Mouse (Mus musculus): ENCODE data around the gene Boc. TPM values are rescaled to one million over a fixed set of nuclear protein-coding genes. Genes with fewer than 3 reads are reported as not detected.
A peak's percentile ranks its signal among the peaks of the same experiment; 100 is the strongest.

Gene Boc
- polyA plus RNA-seq, 1 experiment from 2014 or later = 27.3 TPM

DNA sequence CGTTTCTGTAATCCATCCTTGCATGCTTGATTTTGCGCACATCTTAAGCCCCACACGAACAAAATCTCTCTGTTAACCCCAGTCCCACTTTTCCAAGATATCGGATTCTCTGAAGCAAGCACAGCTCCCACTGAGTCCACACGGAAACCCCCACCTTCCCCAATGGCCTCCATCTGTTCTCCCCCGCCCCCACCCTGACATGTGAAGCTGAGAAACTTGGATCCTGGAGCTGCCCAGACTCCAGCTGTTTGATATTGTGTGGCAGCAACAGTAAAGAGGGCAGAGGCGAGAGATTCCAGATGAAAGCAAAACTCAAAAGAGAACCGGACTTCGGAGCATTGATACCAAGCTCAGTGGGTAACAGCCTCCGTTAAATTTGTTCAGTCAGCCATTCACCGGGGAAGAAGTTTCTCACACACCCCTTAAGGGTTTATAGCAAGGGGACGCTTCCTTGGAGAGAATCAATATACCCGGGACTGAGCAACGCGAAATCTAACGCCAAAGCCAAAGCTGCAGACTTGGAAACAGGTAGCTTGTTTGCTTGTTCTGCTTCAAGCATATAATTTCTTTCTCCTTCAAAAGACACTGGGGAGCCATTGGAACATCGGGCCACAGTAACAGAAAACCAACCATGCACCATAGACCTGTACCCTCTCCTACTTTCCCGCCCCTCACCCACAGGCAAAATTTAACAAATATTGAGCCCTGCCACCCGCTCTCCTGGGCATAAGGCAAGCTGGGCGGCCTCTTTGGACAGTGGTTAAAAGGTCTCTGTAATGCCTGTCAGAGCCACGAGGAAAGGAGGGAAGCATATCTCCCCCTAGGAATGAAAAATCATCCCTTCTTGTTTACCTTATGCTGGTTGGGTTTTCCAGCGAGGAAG, 6.9 kb upstream of the Boc start:
- Histone ChIP-seq H3K27me3 (no peaks in the 10 kb centered on the region), H3K36me3 (no peaks in the 10 kb centered on the region), H3K4me1 (replicated peaks) (peaks cover 34% of the 10 kb centered on the region), H3K4me3 (replicated peaks) (peak overlapping the region; percentile 27), H3K4me2 (replicated peaks) (peak overlapping the region; percentile 50), H3K27ac (peak overlapping the region; percentile 77), H3K9me3 (no peaks in the 10 kb centered on the region), H3K9ac (replicated peaks) (no peak overlapping the region; the same call in 1 of the 2 replicates)
- ATAC-seq = peak; percentile 77
- 21% methylated on average over 22 of the region's 22 CpGs for WGBS

DNA sequence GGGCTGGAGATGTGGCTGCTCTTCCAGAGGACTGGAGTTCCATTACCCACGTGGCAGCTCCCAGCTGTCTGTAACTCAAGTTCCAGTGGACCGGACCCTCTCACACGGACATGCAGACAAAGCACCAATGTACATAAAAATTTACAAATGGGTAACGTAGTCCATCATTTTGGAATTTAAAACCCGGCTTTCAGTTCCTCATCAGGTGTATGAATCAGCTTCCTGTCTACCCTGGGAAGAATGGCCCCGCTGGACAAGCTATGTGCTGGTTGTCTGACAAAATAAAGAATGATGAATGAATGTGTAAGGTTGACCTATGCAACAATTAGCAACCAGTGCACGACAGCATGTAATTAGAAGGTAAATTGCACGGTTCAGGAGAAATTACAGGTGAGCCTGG, 5.7 kb upstream of the Boc start:
- peaks cover 44% of the 10 kb centered on the region for H3K4me1 ChIP-seq (replicated peaks)
- H3K4me3 ChIP-seq (replicated peaks) = no peak overlapping the region
- WGBS = 71% methylated on average over 8 of the region's 8 CpGs
- no peaks in the 10 kb centered on the region for H3K36me3 ChIP-seq
- H3K9me3 ChIP-seq = no peaks in the 10 kb centered on the region
- H3K9ac ChIP-seq (replicated peaks) = no peak overlapping the region
- H3K27me3 ChIP-seq = no peaks in the 10 kb centered on the region
- H3K27ac ChIP-seq = peak overlapping the region; percentile 68; the same call in 1 of the 2 replicates
- no peak for ATAC-seq
- no peak overlapping the region for H3K4me2 ChIP-seq (replicated peaks)

DNA sequence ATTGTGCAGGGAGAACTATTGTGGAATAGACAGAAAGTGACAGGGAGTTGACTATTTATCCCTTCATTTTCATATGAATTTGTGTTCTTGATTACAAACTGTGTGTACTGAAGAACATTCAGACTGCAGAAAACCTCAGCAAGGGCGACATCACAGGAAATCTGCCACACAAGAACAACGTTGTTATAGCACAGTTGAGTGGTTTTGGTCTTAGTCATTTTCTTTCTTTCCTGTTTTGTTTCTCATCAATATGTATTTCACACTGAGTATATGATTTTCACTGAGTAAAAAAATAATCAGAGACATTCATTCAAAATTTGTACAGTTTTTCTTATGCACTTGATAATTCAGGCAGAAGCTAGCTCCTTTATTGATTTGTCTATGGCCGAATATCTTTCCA, 3.4 kb upstream of the Boc start:
- no peaks in the 10 kb centered on the region for H3K27me3 ChIP-seq
- ATAC-seq = no peak
- H3K27ac ChIP-seq = no peak overlapping the region
- peaks cover 56% of the 10 kb centered on the region for H3K4me1 ChIP-seq (replicated peaks)
- no peak overlapping the region for H3K4me2 ChIP-seq (replicated peaks)
- no peak overlapping the region for H3K4me3 ChIP-seq (replicated peaks)
- H3K9ac ChIP-seq (replicated peaks) = no peak overlapping the region
- H3K36me3 ChIP-seq = no peaks in the 10 kb centered on the region
- WGBS = 66% methylated on average over 3 of the region's 3 CpGs
- H3K9me3 ChIP-seq = no peaks in the 10 kb centered on the region

DNA sequence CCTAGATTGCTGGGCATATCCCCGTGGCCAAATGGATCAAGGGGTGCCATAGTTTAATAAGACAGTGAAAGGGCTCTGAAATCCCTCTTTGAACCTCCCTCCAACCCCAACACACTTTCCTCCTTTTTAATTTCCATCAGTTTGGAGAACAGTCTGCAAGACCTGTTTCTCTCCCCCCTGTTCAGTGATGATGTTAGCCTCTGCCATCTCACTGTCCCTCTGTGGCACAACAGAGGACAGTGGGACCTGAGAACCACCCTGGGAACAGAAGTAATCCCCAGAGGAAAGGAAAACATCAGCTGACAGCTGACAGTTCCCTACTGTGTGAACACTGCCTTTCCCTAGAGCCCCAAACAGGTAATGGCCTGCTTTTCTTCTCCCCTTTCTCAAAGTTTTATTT, 1.5 kb upstream of the Boc start:
- ATAC-seq = no peak
- H3K4me3 ChIP-seq (replicated peaks) = no peak overlapping the region
- no peaks in the 10 kb centered on the region for H3K27me3 ChIP-seq
- 10% methylated on average over 1 of the region's 1 CpGs for WGBS
- peak overlapping the region; percentile 89 for H3K4me2 ChIP-seq (replicated peaks)
- 0 out of 2 replicates have a peak overlapping the region, but pooled peaks have one; percentile 14 for H3K27ac ChIP-seq
- H3K4me1 ChIP-seq (replicated peaks) = peaks cover 60% of the 10 kb centered on the region
- no peak overlapping the region for H3K9ac ChIP-seq (replicated peaks)
- no peaks in the 10 kb centered on the region for H3K9me3 ChIP-seq
- no peaks in the 10 kb centered on the region for H3K36me3 ChIP-seq

DNA sequence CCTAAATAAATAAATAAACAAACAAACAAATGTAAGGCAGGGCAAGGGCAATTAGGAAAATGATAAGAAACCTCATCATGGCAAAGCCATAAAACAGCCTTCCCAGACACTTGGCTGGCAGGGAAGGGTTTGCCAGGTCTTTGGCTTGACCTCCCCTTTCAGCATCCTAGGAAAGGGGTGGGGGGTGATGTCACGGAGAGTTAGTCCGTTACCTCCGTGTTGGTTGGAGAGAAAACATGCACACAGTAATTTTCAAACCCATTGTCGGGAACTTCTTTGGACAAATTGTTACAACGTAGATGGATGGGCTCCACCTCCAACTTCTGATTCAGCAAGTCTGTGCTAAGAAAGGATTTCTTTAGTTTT, 616 bp upstream of the Boc start:
- Histone ChIP-seq H3K4me3 (replicated peaks) (peak overlapping the region; percentile 91), H3K9me3 (no peaks in the 10 kb centered on the region), H3K9ac (replicated peaks) (0 out of 2 replicates have a peak overlapping the region, but pooled peaks have one; percentile 96), H3K36me3 (no peaks in the 10 kb centered on the region), H3K27me3 (no peaks in the 10 kb centered on the region), H3K4me2 (replicated peaks) (peak overlapping the region; percentile 89), H3K4me1 (replicated peaks) (peaks cover 57% of the 10 kb centered on the region), H3K27ac (no peak overlapping the region)
- no peak for ATAC-seq
- WGBS = 4% methylated on average over 5 of the region's 5 CpGs

DNA sequence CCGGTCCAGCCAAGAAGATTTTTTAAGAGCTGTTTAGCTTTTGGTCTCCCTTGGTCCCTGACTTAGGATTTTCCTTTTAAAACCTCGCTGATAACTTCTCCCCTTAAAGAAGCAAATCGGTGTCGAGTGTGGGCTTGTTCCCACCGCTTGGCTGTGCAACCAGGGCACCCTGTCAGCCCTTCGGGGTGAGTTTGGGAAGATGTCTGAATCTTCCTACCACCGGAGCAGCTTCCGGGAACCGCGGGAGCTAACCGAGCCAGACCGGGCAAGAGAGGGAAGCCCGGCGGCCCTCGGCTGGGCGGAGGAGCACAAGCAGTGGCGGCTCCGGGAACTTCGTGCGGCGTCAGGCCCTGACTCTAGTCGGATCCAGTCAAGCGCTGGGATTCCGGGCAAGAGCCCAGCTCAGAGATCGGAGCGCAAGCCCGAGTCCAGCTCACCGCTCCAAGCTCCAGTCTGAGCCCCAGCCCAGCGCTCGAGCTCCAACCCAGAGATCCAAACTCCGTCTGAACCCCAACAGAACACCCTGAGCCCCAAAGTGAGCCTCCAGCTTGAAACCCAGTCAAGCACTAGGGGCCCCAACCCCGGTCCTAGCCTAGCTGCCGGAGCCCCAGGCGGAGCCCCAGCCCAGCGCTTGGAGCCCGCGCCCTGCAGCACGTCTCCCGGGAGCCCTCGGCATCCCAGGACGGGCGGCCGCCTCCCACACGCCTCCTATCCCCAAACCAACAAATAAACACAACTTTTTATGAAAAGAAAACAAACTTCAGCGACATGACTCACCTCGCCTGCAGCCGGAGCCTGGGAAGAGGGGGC, 831 bp downstream of the Boc start:
- H3K27me3 ChIP-seq = no peaks in the 10 kb centered on the region
- no peaks in the 10 kb centered on the region for H3K9me3 ChIP-seq
- peak overlapping the region; percentile 92 for H3K27ac ChIP-seq
- WGBS = under 1% methylated on average over 47 of the region's 47 CpGs
- peak overlapping the region; percentile 91 for H3K4me3 ChIP-seq (replicated peaks)
- peak; percentile 77 for ATAC-seq
- peak overlapping the region; percentile 96 for H3K9ac ChIP-seq (replicated peaks)
- no peaks in the 10 kb centered on the region for H3K36me3 ChIP-seq
- peaks cover 63% of the 10 kb centered on the region for H3K4me1 ChIP-seq (replicated peaks)
- peak overlapping the region; percentile 89 for H3K4me2 ChIP-seq (replicated peaks)

DNA sequence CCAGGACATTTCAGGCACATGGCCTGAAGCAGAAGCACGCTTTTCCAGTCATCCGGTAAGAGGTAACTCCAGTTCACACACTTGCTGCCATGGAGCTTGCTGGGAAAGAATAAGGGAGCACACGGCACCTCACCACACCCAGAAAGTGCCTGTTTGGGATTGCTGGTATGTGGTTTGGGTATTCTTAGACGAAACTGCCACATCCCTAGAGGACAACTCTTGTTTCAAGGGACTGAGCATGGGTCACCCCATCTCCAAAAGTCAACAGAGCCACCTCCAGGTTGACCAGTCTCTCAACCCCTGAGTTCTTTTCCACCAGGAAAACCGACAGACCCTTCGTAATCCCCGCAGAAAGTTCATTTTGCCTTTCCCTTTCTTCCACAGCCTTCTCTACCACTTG, 1.6 kb downstream of the Boc start:
- peaks cover 69% of the 10 kb centered on the region for H3K4me1 ChIP-seq (replicated peaks)
- no peaks in the 10 kb centered on the region for H3K9me3 ChIP-seq
- 13% methylated on average over 7 of the region's 7 CpGs for WGBS
- peak overlapping the region; percentile 92 for H3K27ac ChIP-seq
- H3K9ac ChIP-seq (replicated peaks) = peak overlapping the region; percentile 96
- peak overlapping the region; percentile 89 for H3K4me2 ChIP-seq (replicated peaks)
- no peaks in the 10 kb centered on the region for H3K36me3 ChIP-seq
- H3K27me3 ChIP-seq = no peaks in the 10 kb centered on the region
- ATAC-seq = no peak
- H3K4me3 ChIP-seq (replicated peaks) = peak overlapping the region; percentile 91

DNA sequence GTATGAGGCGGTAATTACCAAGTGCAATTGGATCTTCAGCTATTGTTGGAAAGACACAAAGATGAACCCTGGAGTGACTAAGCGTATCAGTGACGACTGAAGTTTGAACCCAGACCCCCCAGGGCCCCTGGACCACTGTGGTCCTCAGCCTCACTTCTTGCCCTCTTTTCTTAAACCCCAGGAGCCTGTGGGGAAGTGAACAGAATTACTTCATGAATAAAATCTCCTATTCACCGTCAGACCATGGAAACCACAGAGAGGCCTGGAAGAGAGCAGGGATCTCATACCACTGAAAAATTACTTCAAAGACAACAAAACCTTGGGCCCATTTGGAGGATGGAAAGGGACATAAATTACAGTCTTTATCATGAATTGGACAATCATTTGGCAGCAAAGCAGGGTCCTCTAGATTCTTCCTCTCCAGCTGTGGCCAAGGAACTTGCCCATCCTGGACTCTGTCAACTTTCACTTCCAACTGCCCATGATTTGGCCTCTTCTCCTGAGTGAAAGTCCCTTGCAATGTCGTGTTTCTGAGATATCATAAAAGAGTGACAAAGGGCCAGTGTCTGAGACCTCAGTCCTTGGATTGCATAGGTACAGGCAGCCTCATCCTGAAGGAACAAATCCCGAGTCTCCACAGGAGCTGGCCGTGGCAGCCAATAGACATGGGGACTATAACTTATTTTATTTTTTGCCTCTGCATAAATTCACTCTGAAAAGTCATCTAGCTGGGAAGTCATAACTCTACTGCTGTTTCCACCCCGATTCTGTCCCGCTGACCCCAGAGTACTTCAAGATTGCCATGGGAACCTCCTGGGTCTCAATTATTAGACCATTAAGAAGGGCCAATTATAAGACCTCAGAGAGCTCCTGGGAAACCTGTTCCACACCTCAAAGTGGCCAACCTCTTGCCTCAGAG, 2.6 kb downstream of the Boc start:
- H3K4me2 ChIP-seq (replicated peaks) = peak overlapping the region; percentile 89
- WGBS = 21% methylated on average over 9 of the region's 9 CpGs
- peak overlapping the region; percentile 92 for H3K27ac ChIP-seq
- peak overlapping the region; percentile 91 for H3K4me3 ChIP-seq (replicated peaks)
- ATAC-seq = no peak
- H3K4me1 ChIP-seq (replicated peaks) = peaks cover 76% of the 10 kb centered on the region
- peak overlapping the region; percentile 96 for H3K9ac ChIP-seq (replicated peaks)
- no peaks in the 10 kb centered on the region for H3K27me3 ChIP-seq
- no peaks in the 10 kb centered on the region for H3K36me3 ChIP-seq
- no peaks in the 10 kb centered on the region for H3K9me3 ChIP-seq

DNA sequence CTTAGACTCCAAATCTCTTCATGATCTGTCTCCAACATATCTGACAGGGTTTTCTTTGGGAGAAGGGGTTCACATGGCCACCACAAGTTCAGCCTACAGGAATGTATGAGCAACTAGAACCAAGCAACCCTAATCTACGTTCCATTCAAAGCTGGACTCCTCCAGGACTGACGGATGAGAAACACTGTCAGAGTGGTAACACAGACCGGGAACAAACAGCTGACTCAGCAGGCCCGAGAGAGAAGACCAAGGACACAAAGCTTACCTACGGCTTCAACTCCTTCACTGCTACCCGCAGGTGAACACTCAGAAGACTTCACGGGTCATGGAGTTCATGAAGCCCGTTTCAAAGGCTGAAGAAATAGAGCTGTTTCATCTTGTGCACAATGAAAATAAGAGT, 4.8 kb downstream of the Boc start:
- Histone ChIP-seq H3K27ac (0 out of 2 replicates have a peak overlapping the region, but pooled peaks have one; percentile 4), H3K27me3 (no peaks in the 10 kb centered on the region), H3K4me3 (replicated peaks) (peak overlapping the region; percentile 33), H3K4me2 (replicated peaks) (peak overlapping the region; percentile 54), H3K36me3 (0 out of 2 replicates have a peak, but pooled peaks cover 3% of the 10 kb centered on the region), H3K9ac (replicated peaks) (peak overlapping the region; percentile 21; the same call in 1 of the 2 replicates), H3K4me1 (replicated peaks) (peaks cover 83% of the 10 kb centered on the region), H3K9me3 (no peaks in the 10 kb centered on the region)
- ATAC-seq = no peak
- WGBS = 45% methylated on average over 8 of the region's 8 CpGs

DNA sequence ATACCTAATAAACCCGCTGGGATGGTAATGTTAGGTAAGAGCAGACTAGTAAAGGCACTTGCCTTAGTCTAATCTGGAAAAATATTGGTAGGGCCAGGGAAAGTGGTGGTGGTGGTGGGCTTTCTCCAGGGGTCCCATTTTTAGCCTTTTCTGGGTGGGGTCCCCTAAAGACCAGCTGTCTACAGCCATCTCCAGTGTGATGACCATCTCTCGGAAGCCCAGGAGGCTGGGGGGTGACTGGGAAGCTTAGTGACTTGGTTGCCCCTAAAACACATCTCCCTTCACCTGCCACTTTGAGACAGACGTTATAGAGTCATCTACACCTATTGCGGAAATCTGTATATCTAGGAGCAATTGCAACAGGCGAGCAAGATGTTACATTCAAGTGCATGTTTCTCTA, 6.0 kb downstream of the Boc start:
- H3K9me3 ChIP-seq = no peaks in the 10 kb centered on the region
- H3K9ac ChIP-seq (replicated peaks) = peak overlapping the region; percentile 15; the same call in 1 of the 2 replicates
- H3K4me3 ChIP-seq (replicated peaks) = peak overlapping the region; percentile 33; the same call in 1 of the 2 replicates
- H3K4me2 ChIP-seq (replicated peaks) = peak overlapping the region; percentile 54
- H3K4me1 ChIP-seq (replicated peaks) = peaks cover 85% of the 10 kb centered on the region
- no peaks in the 10 kb centered on the region for H3K27me3 ChIP-seq
- H3K27ac ChIP-seq = peak overlapping the region; percentile 68
- 0 out of 2 replicates have a peak, but pooled peaks cover 3% of the 10 kb centered on the region for H3K36me3 ChIP-seq
- WGBS = 75% methylated on average over 5 of the region's 5 CpGs
- ATAC-seq = no peak

DNA sequence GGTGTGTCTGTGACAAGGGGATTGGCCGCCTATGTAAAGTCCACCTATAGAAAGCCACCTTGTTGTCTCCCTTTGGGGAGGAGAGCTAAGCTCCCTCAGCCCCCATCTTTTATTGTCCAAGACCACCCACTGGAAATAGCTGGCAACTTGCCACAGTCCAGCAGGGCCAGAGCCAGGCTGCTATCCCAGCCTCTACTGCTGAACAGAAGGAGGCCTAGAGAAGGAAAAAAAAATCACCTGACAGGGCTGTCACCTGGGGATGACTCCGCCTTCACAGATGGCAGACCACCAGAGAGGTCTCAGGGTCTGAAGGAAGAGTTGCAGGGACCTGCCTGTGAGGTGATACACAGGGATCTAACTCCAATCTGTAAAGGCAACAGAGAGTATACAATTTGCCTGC, 6.7 kb downstream of the Boc start:
- H3K4me3 ChIP-seq (replicated peaks) = 0 out of 2 replicates have a peak overlapping the region, but pooled peaks have one; percentile 4
- H3K4me2 ChIP-seq (replicated peaks) = peak overlapping the region; percentile 54
- H3K27ac ChIP-seq = peak overlapping the region; percentile 68
- H3K4me1 ChIP-seq (replicated peaks) = peaks cover 86% of the 10 kb centered on the region
- peak; percentile 29 for ATAC-seq
- H3K9ac ChIP-seq (replicated peaks) = peak overlapping the region; percentile 15
- 41% methylated on average over 2 of the region's 2 CpGs for WGBS
- no peaks in the 10 kb centered on the region for H3K9me3 ChIP-seq
- 0 out of 2 replicates have a peak, but pooled peaks cover 3% of the 10 kb centered on the region for H3K36me3 ChIP-seq
- H3K27me3 ChIP-seq = no peaks in the 10 kb centered on the region
